In genomic region chr3:123754011-123754610, GRCm38 (mm10) we compare ENCODE assay signal across 16 mouse cellular contexts.
DNase-seq lines count a peak whose midpoint lies in the region; ATAC-seq and TF ChIP-seq lines count a peak whose summit lies in the region.
"Had no signal": no experiment of that assay in that cellular context is flagged by ENCODE, and none has a peak within 500 bp of the region (broad histone marks: within the 10 kb centered on the region; RNA-seq: fewer than 3 reads in every experiment).

No protein-coding gene starts in this region.

- peak; percentile 79 for ATAC-seq in forebrain, embryonic 16.5 days
- ATAC-seq: CD4-positive, CD25-positive, alpha-beta regulatory T cell, adult 4 months; hindbrain, postnatal 0 days had no signal

- H3K79me3 ChIP-seq in C2C12 (ENCODE audit: low read depth): no peaks in the 10 kb centered on the region

- H3K79me2 ChIP-seq in C2C12 (ENCODE audit: control insufficient read depth, insufficient read depth): no peaks in the 10 kb centered on the region

- no peak overlapping the region for H3K4me2 ChIP-seq in forebrain, embryonic 16.5 days (ENCODE audit: low read length)
- H3K4me2 ChIP-seq: liver, embryonic 11.5 days; midbrain, embryonic 11.5 days had no signal

- no peak overlapping the region for H3ac ChIP-seq in C2C12 (ENCODE audit: control insufficient read depth, insufficient read length, low read depth)

- H3K9ac ChIP-seq in forebrain, embryonic 16.5 days (replicated peaks; ENCODE audit: low read depth, low read length): no peak overlapping the region

- H3K4me3 ChIP-seq in C2C12 (ENCODE audit: insufficient read depth, poor library complexity, severe bottlenecking): no peak overlapping the region
- H3K4me3 ChIP-seq in forebrain, embryonic 16.5 days (replicated peaks; ENCODE audit: low read length): no peak overlapping the region

- no peaks in the 10 kb centered on the region for H3K27me3 ChIP-seq in C2C12 (ENCODE audit: control insufficient read depth, insufficient read depth, insufficient read length)
- H3K27me3 ChIP-seq in forebrain, embryonic 16.5 days (replicated peaks; ENCODE audit: control insufficient read depth, insufficient read depth, low read length): no peaks in the 10 kb centered on the region

- intact Hi-C loops in left cerebral cortex, postnatal 36 days (cut with DNase I): no loop called here

- peak; percentile 8 for DNase-seq in layer of hippocampus, adult 9-10 months (ENCODE audit: low spot score)
- no peak for DNase-seq in layer of hippocampus, postnatal 25 days (ENCODE audit: extremely low spot score in 1 of 2, low spot score in 1 of 2)
- DNase-seq in left cerebral cortex, postnatal 36 days (ENCODE audit: low spot score in 2 of 2): peak; percentile 29 to 35
- no peak for DNase-seq in ovary, adult 18-20 months (ENCODE audit: low spot score)
- DNase-seq in lung, postnatal 4 days: no peak
- DNase-seq: cerebellum, adult 18-20 months; gastrocnemius, postnatal 14 days; heart, postnatal 14 days; kidney, adult 9 months; lung, postnatal 10 days had no signal

- TF ChIP-seq CTCF in C2C12 (IDR thresholded peaks at IDR 0.05; ENCODE audit: control insufficient read depth, insufficient read depth, insufficient read length): no peak

- H3K27ac ChIP-seq in forebrain, embryonic 16.5 days (ENCODE audit: low read length): no peak overlapping the region
- H3K27ac ChIP-seq: hindbrain, postnatal 0 days had no signal

- H3K36me3 ChIP-seq in C2C12 (ENCODE audit: control insufficient read depth, insufficient read depth): no peaks in the 10 kb centered on the region
- no peaks in the 10 kb centered on the region for H3K36me3 ChIP-seq in forebrain, embryonic 16.5 days (ENCODE audit: control insufficient read depth, insufficient read depth)

- H3K9me3 ChIP-seq in forebrain, embryonic 16.5 days (ENCODE audit: control insufficient read depth, low read length): no peaks in the 10 kb centered on the region

- H3K4me1 ChIP-seq in forebrain, embryonic 16.5 days (replicated peaks; ENCODE audit: control insufficient read depth, insufficient read depth, low read length): no peaks in the 10 kb centered on the region

- WGBS in forebrain, embryonic 16.5 days: 75% methylated on average over 7 of the region's 7 CpGs

TF ChIP-seq in C2C12, 6 proteins besides CTCF, POLR2A, EP300 and RAD21:
- TF ChIP-seq MYOD1 (IDR thresholded peaks at IDR 0.05; ENCODE audit: control insufficient read depth, insufficient read length, low read depth) (no peak), USF1 (IDR thresholded peaks at IDR 0.05; ENCODE audit: low read depth) (no peak), MYOG (IDR thresholded peaks at IDR 0.05; ENCODE audit: control insufficient read depth, extremely low read depth, insufficient read length) (no peak), MAX (IDR thresholded peaks at IDR 0.05) (peak; percentile 92)

Comparison
In these comparisons a context has a peak if more than half of its experiments do, and no peak if none do; other contexts are left out.
1. DNase-seq: peak in layer of hippocampus, adult 9-10 months (single experiment) and left cerebral cortex, postnatal 36 days (2 of 2); none in layer of hippocampus, postnatal 25 days (0 of 2), ovary, adult 18-20 months (single experiment) and lung, postnatal 4 days (0 of 2).